Mouse (Mus musculus) bone marrow macrophage, adult 2 months (primary cell): ENCODE data around the gene Cryge.

ENCODE experiments used
- CTCF ChIP-seq: IDR thresholded peaks from 2 replicates; pipeline ENCODE4 v1.5.1; 2012; ENCODE audit warnings: low read depth, mild to moderate bottlenecking, low read length, moderate library complexity
- POLR2A ChIP-seq: IDR thresholded peaks from 2 replicates; pipeline ENCODE4 v1.6.1; 2012; ENCODE audit warnings: mild to moderate bottlenecking, low read depth, low read length, borderline replicate concordance

- TF ChIP-seq POLR2A, result no peak
- no peak for TF ChIP-seq CTCF
These were observed 13.4 kb downstream of the Cryge start for GRCm38 (mm10) chr1:65037542-65037941.
